Mouse (Mus musculus) cerebellum, adult 2 months (tissue): ENCODE data around the gene Slc35b2.
A peak's percentile ranks its signal among the peaks of the same experiment; 100 is the strongest.

Source experiments
- CTCF ChIP-seq: fragments of 200-500 bp; IDR thresholded peaks from 2 replicates; pipeline ENCODE4 v1.5.1; 2011; ENCODE audit warnings: low read depth, mild to moderate bottlenecking, control low read depth, low read length, moderate library complexity, borderline replicate concordance; ENCODE audit not compliant: insufficient read depth
- POLR2A ChIP-seq: fragments of 200-500 bp; IDR thresholded peaks from 2 replicates; pipeline ENCODE4 v1.6.1; 2011; ENCODE audit warnings: low read length, control low read depth, borderline replicate concordance; ENCODE audit not compliant: insufficient read depth

DNA sequence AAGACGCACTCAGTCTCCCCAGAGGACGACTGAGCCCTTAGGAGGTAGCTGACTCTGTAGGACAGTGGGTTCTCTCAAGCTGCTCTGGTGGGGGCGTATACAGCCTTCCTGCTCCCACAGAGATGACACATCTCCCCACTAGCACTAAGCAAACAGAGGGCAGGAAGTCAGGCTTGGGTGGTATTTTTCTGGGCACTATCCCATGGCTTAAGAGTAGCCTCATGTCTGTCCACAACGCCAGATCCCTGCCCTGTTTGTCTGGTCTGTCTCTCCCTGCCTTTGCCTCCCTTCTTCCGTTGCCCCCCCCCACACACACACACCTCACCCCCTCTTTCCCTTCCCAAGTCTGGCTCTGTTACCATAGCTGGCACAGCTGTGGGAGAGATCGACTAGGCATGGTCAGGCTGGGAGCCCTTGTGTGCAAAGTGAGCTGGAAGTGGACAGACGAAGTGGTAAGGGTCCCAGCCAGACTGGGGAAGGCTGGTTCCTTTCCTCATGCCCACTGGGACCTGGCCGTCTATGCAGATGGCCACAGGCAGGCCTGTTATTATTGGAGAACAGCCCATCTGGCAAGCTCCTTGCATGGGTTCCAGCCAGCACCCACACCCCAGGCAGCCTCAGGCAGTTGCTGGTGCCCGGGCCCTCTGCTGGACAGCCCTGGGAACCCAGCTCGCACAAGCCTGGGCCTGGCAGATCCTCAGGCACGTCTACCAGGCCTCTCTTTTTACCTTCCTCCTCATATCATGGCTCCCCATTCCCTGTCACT, 33.1 kb downstream of the Slc35b2 start:
- TF ChIP-seq POLR2A (no peak), CTCF (peak; percentile 55; the same call in 1 of the 2 replicates)
